Comparison of ENCODE assay signal across 8 mouse cellular contexts in genomic region chr12:117844075-117844408, GRCm38 (mm10). TPM values are rescaled to one million over a fixed set of nuclear protein-coding genes. Genes with fewer than 3 reads are reported as not detected.
DNase-seq lines count a peak whose midpoint lies in the region; ATAC-seq and TF ChIP-seq lines count a peak whose summit lies in the region.

No protein-coding gene starts in this region.

- 0 out of 2 replicates have a peak, but pooled peaks have one; percentile 23 for ATAC-seq in cerebellum, adult (ENCODE audit: insufficient number of reproducible peaks, low FRiP score, low TSS enrichment)
- no peak for ATAC-seq in megakaryocyte, adult 5-6 weeks (ENCODE audit: poor library complexity, severe bottlenecking)
- no peak for ATAC-seq in limb, embryonic 12.5 days (ENCODE audit: insufficient number of reproducible peaks, insufficient read depth, low FRiP score, low TSS enrichment, low read depth)
- ATAC-seq in megakaryocyte progenitor cell, adult 5-6 weeks (replicated peaks; ENCODE audit: poor library complexity): no peak

- H3K4me2 ChIP-seq in limb, embryonic 12.5 days: peak overlapping the region; percentile 77

- 0% methylated on average over 15 of the region's 15 CpGs for WGBS in limb, embryonic 12.5 days
- under 1% methylated on average over 15 of the region's 15 CpGs for WGBS in small intestine, adult 2 months

- TF ChIP-seq POLR2A in small intestine, adult 2 months (IDR thresholded peaks at IDR 0.05; ENCODE audit: low read depth, low read length): no peak

- peaks cover 1% of the 10 kb centered on the region for H3K27me3 ChIP-seq in megakaryocyte, embryonic 14.5 days (replicated peaks)
- H3K27me3 ChIP-seq in limb, embryonic 12.5 days: no peaks in the 10 kb centered on the region
- H3K27me3 ChIP-seq in small intestine, adult 2 months (ENCODE audit: control insufficient read depth, insufficient read depth, low read length): no peaks in the 10 kb centered on the region

- H3K4me1 ChIP-seq in megakaryocyte, embryonic 14.5 days: peaks cover 22% of the 10 kb centered on the region
- H3K4me1 ChIP-seq in limb, embryonic 12.5 days (replicated peaks): peaks cover 18% of the 10 kb centered on the region
- peaks cover 10% of the 10 kb centered on the region for H3K4me1 ChIP-seq in small intestine, adult 2 months (ENCODE audit: control insufficient read depth, insufficient read depth, insufficient read length, low read length)

- no peak for TF ChIP-seq CTCF in small intestine, adult 2 months (IDR thresholded peaks at IDR 0.05; ENCODE audit: extremely low read depth, insufficient read length, insufficient replicate concordance, low read depth, low read length)

- H3K4me3 ChIP-seq in megakaryocyte, embryonic 14.5 days (replicated peaks): peak overlapping the region; percentile 97
- H3K4me3 ChIP-seq in limb, embryonic 12.5 days (replicated peaks): peak overlapping the region; percentile 77
- H3K4me3 ChIP-seq in small intestine, adult 2 months (ENCODE audit: low read depth, low read length): peak overlapping the region; percentile 85

- H3K36me3 ChIP-seq in megakaryocyte, embryonic 14.5 days (replicated peaks; ENCODE audit: low read length): peaks cover 14% of the 10 kb centered on the region
- H3K36me3 ChIP-seq in limb, embryonic 12.5 days: no peaks in the 10 kb centered on the region; the same call in 1 of the 2 replicates
- no peaks in the 10 kb centered on the region for H3K36me3 ChIP-seq in small intestine, adult 2 months (ENCODE audit: control insufficient read depth, insufficient read depth, low read length)

- H3K9me3 ChIP-seq in megakaryocyte, embryonic 14.5 days: no peaks in the 10 kb centered on the region
- H3K9me3 ChIP-seq in limb, embryonic 12.5 days: no peaks in the 10 kb centered on the region

- H3K9ac ChIP-seq in limb, embryonic 12.5 days (replicated peaks): peak overlapping the region; percentile 88

- peak overlapping the region; percentile 93 for H3K27ac ChIP-seq in limb, embryonic 12.5 days
- H3K27ac ChIP-seq in small intestine, adult 2 months (ENCODE audit: insufficient read depth, low read depth, low read length): no peak overlapping the region

- DNase-seq in cerebellum, postnatal 25 days: no peak
- DNase-seq in yolk sac, embryonic 10.5 days (ENCODE audit: low spot score): no peak

RNA-seq across cellular contexts. Expression of gene Cdca7l, which starts 40.0 kb away (rescaled TPM):
- polyA plus RNA-seq in megakaryocyte, embryonic 14.5 days (2012; ENCODE audit: insufficient read depth, low replicate concordance): 4.1 and 7.4 TPM in 2 replicates
- 17.7 and 22.1 TPM in 2 replicates for total RNA-seq in megakaryocyte, adult 5-6 weeks (2015)
- 41.9 and 50.9 TPM in 2 replicates for total RNA-seq in megakaryocyte, adult 5-6 weeks (2017)
- polyA plus RNA-seq in limb, embryonic 12.5 days (2016; fragmentation: Nextera tagmentation; extraction: Ambion mirVana): 39.2 and 40.9 TPM in 2 replicates
- polyA plus RNA-seq in small intestine, adult 2 months (2012; rRNA removed): 1.0 and 2.1 TPM in 2 replicates
- total RNA-seq in megakaryocyte progenitor cell, adult 5-6 weeks (2015): 60.2 and 64.5 TPM in 2 replicates
- 150 and 189 TPM in 2 replicates for total RNA-seq in megakaryocyte progenitor cell, adult 5-6 weeks (2017)
